Comparison of ENCODE assay signal across 17 mouse cellular contexts in the genomic region with DNA sequence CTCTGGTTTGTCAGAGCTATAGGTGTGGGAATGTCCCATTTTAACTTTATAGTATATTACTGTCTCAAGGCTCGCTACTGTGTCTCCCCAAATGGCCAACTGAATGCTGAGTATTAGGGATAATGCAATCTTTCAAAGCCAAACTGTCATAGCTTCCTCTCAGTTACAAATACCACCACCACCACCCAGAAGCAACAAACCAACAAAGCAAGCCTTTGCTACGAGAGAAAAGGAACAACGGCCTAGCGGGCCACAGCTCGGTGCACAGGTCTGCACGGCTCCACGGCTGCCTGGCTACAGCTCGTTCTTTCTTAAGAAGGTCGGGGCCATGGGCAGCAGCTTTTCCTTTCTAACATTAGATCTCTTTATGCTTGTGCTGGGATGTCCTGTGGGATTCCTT.
"Had no signal": no experiment of that assay in that cellular context is flagged by ENCODE, and none has a peak within 500 bp of the region (broad histone marks: within the 10 kb centered on the region; RNA-seq: fewer than 3 reads in every experiment).

No protein-coding gene starts in this region.

- H3K9ac ChIP-seq: limb, embryonic 13.5 days; liver, embryonic 15.5 days; lung, embryonic 14.5 days; midbrain, embryonic 13.5 days; neural tube, embryonic 13.5 days had no signal

- H3K4me2 ChIP-seq: limb, embryonic 13.5 days; liver, embryonic 15.5 days; lung, embryonic 14.5 days; midbrain, embryonic 13.5 days; neural tube, embryonic 13.5 days had no signal

- H3K36me3 ChIP-seq: limb, embryonic 13.5 days; liver, embryonic 15.5 days; midbrain, embryonic 13.5 days; neural tube, embryonic 13.5 days had no signal

- H3K9me3 ChIP-seq: limb, embryonic 13.5 days; liver, embryonic 15.5 days; midbrain, embryonic 13.5 days; neural tube, embryonic 13.5 days had no signal

- H3K4me1 ChIP-seq: liver, embryonic 15.5 days had no signal

- ATAC-seq: inflammation-experienced regulatory T-cells, adult 6 months; intestine, postnatal 0 days; midbrain, embryonic 13.5 days had no signal

- DNase-seq: kidney, postnatal 10 days; kidney, postnatal 4 days; left cerebral cortex, postnatal 4 days; lung, embryonic 14.5 days; lung, postnatal 10 days; lung, postnatal 4 days; retina, postnatal 1 day; right cerebral cortex, postnatal 4 days; spleen, adult 18-20 months had no signal

- H3K27me3 ChIP-seq: limb, embryonic 13.5 days; liver, embryonic 15.5 days; neural tube, embryonic 13.5 days had no signal

- H3K4me3 ChIP-seq: layer of hippocampus, adult 2 months; limb, embryonic 13.5 days; liver, embryonic 15.5 days; midbrain, embryonic 13.5 days; neural tube, embryonic 13.5 days had no signal

- H3K27ac ChIP-seq: layer of hippocampus, adult 2 months; limb, embryonic 13.5 days; liver, embryonic 15.5 days; midbrain, embryonic 13.5 days; neural tube, embryonic 13.5 days; stomach, postnatal 0 days had no signal
